Mouse (Mus musculus) retina, postnatal 1 day (tissue): ENCODE measurements around the gene Zc3h12a.

Experiments
- DNase-seq: peaks from one replicate; pipeline ENCODE4 v3.0.0-alpha.2; 2012

Zc3h12a gene

GRCm38 (mm10) chr4:125144211-125144610 lies 16.6 kb upstream of the Zc3h12a start:
- no peak for DNase-seq

- DNase-seq, result no peak
These were observed 10.7 kb upstream of the Zc3h12a start for GRCm38 (mm10) chr4:125138321-125138720.

DNA sequence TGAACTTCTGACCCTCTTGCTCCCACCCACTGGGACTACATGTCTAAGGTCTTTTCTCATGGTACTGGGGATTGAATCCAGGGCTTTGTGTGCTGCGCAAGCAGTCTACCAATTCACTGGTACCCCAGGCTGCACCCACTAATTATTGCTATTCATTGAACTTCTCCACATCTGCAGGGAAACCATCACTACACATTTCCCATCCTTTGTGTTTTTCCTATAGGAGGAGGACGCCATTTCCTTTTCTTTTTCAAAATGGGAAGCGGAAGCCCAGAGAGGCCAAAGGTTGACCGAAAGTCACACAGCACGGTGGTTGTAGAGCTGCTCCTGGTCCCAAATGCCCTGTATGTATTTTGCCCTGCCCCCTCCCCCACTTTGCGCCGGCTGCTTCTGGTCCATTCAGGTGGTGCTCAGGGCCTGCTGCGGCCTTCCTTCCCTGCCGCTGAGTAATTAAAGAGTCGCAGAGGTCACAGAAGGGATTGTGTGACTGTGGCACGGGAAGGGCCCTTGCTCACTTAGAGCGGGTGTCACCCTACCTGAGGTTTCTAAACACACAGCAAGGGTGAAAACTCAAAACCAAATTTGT lies 8.8 kb upstream of the Zc3h12a start:
- DNase-seq, result no peak

DNA sequence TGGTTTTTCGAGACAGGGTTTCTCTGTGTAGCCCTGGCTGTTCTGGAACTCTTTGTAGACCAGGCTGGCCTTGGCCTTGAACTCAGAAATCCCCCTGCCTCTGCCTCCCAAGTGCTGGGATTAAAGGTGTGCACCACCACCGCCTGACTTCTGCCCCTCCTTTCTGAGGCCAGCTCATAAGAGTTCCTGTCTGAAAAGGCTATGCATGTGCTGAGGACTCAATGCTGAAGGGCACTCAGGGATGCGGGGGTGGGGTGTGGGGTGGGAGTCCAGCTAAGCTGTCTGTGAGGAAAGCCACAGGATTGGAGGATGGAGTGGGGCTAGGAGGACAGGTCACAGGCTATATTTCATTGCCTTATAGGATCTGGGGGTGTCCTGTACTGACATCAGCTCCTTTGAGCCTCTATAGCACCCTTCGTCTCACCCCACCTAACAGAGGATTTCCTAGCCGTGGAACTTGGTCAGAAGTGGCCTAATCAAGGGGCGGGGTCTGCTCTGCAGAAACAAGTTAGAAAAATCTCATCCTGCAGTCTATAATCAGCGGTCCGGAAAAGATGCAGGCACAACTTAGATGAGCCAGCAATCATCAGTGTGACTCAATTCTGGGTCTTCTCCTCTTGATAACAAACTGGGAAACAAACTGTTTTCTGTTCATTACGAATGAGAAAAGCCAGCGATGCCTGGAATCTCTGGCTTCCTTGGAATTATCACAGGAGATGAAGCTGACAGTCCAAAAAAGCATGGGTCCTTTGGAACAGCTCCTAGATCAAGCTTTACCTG lies 7.6 kb upstream of the Zc3h12a start:
- DNase-seq, result no peak

- DNase-seq, result no peak
These were observed 7.0 kb upstream of the Zc3h12a start for GRCm38 (mm10) chr4:125134631-125135030.

DNA sequence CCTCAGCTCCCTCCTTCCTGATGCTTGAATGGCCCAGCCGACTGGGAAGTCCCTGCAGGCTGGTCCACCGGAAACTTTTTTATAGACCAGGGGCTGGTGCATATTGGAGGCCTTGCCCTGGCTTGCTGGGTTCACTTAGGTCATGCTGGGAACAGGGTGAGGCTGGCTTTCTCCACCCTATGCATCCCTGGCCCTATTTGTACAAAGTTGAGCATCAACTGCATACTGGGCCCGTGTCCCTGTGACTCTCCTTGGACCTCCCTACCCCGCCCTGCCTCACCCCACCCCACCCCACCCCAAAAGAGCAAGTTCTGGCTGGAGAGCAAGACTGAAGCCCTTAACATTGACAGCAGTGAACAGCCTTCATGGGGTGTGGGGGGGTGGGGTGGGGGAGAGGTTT lies 6.6 kb upstream of the Zc3h12a start:
- DNase-seq, result no peak

GRCm38 (mm10) chr4:125132394-125132793 lies 4.8 kb upstream of the Zc3h12a start:
- DNase-seq, result peak; percentile 75

DNA sequence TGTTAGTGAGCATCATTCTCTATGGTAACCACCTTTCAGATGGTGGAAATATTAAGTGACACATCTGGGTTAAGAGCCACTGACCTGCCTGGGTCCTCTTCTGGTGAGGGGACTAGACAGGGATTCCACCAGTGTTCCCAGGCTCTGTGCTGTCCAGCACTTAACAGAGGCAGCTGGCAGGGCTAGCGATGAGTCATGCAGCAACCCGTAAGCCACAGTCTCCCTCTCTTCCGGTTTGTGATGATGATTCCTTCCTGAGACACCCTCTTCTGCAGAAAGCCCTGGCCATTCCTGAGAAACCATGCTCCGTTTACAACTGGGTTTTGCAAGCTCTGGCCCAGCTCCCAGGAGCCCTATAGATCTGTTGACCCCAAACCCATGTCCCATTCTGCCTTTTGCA lies 3.9 kb upstream of the Zc3h12a start:
- DNase-seq, result no peak

GRCm38 (mm10) chr4:125126761-125127160 lies 879 bp downstream of the Zc3h12a start:
- DNase-seq, result no peak

DNA sequence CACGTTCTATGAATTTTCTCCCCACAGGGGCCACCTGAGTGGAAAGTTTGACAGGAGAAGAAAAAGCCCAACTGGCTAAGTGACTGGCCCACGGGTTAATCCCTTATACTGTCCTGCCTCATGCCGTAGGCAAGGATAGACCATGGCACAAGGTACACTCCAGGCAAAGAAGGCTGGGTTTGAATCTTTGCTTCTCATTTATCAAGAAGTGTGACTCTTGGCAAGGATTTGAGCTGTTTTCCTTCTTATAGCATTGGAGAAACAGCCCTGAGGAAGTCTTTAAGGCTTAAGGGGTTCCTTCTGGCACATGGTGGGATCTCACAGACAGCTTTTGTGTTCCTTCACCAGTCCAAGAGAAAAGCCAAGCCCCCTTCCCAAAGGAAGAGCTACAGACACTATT lies 1.5 kb downstream of the Zc3h12a start:
- no peak for DNase-seq

DNA sequence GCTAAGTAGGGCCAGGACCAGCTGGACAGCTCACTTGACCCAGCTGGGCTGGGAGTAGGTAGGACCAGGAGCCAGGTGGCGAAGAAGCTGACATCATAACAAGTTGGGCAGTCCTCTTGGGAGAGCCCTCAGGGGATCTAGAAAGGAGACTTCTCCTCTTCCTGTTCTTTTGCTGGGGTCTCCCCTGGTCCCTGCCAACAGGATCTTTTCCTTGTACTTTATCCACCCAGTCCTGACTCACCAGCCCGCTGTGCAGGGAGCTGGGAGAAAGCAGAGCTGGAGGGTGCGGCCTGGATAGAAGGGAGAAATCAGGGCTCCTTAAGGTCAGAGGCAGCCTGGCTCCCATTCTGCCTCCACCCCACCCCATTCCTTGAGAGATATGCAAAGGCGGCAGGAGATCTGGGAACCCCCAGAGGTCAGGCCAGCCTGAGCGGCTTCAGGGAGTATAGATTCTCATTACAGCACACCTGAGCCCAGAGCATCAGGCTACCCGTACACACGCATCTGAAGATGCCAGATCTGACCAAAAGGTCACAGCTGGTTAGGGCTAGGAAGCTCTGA lies 2.2 kb downstream of the Zc3h12a start:
- no peak for DNase-seq

DNA sequence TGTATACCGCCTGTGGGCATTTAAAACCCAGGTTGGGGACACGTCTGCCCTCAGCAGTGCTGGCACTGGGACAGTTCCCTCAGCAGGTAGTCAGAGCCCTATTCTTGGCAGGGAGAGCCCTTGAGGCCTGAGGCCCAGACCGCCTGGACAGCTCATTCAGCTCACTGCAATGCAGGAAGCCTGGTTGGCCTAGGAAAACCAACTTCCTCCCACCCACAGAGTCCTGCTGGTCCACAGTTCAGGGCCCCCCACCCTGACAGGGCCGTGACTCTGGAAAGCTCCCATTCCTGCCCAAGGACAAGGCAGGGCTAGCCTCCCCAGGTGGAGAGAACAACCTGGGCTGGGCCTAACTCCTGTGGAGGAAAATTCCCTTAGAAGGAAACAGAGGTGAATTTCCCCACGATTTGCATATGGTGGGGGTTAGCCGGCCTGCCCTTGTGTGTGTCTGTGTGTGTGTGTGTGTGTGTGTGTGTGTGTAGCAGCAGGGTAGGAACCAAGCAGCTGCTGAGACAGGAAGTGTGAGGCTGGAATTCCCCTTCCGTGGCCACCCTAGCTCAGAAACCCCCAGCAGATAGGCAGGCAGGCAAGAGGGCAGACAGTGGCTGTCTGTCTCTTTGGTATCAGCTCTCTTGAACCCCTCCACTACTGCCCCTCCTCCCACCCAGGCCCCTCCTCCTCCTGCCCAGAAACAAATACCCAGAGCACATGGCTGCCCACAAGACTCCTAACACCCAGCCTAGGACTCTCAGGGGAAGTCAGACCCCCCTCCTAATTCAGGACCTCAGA lies 3.0 kb downstream of the Zc3h12a start:
- no peak for DNase-seq

GRCm38 (mm10) chr4:125123279-125123671 lies 4.4 kb downstream of the Zc3h12a start:
- DNase-seq, result no peak

GRCm38 (mm10) chr4:125122431-125123278 lies 5.0 kb downstream of the Zc3h12a start:
- DNase-seq, result peak; percentile 49

DNA sequence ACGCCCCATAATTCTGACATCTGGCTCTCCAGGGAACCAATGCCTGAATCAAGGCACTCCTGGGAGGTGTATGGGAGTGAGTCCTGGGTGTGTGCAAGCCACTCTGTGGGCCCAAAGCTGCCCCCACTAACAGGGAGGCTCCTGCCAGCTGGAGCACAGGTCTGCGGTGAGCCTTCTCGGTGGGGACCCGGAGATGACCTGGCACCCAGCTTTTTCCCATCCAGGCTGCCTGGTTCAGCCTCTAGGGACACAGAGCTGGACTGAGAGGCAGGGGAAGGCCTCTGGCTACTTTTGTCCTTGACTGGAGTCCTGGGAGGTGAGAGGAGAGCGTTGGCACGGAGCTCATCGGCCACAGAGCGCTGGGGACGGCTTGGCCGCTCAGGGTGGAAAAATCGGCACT lies 7.9 kb downstream of the Zc3h12a start:
- DNase-seq, result no peak

- peak; percentile 63 for DNase-seq
These were observed 8.6 kb downstream of the Zc3h12a start for GRCm38 (mm10) chr4:125119070-125119469.

DNA sequence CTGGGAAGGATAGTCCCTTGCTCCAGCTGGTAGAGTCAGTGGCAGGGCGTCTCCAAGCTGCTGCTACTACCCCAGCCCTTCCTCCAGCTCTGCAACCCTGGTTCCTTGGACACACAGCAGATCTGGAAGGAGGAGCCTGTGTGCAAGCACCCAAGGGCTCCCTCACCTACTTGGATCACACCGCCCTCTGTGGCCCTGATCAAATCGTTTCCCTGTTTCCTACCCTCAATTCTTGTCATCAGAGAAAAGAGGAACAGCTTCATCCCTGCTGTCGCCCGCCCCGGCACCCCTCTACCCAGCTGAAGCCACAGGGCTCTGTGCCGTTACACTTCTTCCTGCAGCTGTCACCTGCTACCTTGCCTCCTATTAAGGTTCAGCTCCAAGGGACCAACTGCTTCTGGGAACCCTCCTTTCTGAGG lies 9.7 kb downstream of the Zc3h12a start:
- no peak for DNase-seq

DNA sequence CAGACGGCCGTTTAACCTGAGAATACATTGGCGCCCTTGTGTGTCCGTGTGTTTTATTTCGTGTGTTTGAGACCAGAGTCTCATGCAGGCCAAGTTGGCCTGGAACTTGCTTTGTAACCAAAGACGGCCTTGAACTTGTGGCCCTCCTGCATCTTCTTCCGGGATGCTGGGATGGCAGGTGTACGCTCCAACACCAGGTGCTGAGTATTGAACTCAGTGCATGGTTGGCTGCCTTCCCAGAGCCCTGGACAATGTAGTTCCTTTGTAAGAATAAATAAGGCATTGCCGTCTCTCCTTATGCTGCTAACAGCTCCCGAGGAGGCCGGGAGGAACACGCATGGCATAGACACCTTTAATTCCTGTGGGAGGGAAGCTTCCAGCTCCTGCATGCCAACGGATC lies 10.7 kb downstream of the Zc3h12a start:
- DNase-seq, result no peak

DNA sequence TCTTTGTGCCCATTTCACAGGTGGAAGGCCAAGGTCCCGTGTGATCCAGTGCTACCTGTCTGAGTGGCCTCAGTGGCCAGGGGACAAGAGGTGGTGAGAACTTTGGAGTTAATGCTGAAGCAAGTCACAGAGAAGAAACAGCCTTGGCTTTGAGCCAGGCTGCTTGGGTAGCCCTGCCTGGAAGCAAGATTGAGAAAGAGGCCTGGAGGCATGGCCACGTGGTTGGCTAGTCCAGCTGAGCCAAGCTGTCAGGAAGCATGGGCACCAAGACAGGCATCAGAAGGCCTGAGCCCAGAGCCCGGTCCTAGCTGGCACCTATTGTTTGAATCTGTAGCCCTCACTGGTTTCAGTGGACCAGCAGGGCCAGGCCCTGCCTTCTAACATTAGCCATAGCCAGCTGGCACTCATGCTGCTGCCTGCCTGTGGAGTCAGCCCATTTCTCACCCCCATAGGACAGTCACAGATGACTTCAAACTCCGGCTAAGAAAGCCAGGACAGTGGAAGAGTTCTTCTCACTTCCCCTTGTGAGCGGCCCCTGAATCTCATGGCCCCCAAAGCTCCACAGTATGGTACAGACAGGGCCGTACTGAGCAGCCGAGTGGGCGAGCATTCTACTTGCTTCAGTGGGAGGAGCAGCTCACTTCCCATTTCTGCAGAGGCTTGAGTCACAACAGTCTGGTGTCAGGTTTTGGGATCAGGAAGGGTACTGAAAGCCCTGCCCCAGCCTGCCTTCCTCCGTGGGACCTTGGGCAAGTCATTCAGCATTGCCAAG lies 11.4 kb downstream of the Zc3h12a start:
- peak; percentile 37 for DNase-seq

GRCm38 (mm10) chr4:125115710-125116089 lies 11.9 kb downstream of the Zc3h12a start:
- no peak for DNase-seq

- DNase-seq, result no peak
These were observed 12.6 kb downstream of the Zc3h12a start for GRCm38 (mm10) chr4:125115081-125115480.

GRCm38 (mm10) chr4:125114638-125115037 lies 13.0 kb downstream of the Zc3h12a start:
- DNase-seq, result peak; percentile 84
